35 mouse cellular contexts compared by ENCODE assay signal in genomic region chr7:28719650-28720049, GRCm38 (mm10). TPM values are rescaled to one million over a fixed set of nuclear protein-coding genes. Genes with fewer than 3 reads are reported as not detected.
"Had no signal": no experiment of that assay in that cellular context is flagged by ENCODE, and none has a peak within 500 bp of the region (broad histone marks: within the 10 kb centered on the region; RNA-seq: fewer than 3 reads in every experiment).

No protein-coding gene starts in this region.

- H3K27ac ChIP-seq: heart, adult 2 months; heart, embryonic 13.5 days; hindbrain, embryonic 13.5 days; hindbrain, embryonic 15.5 days; hindbrain, postnatal 0 days; kidney, embryonic 15.5 days; kidney, postnatal 0 days; left cerebral cortex, adult 2 months; limb, embryonic 10.5 days; limb, embryonic 12.5 days; liver, embryonic 12.5 days; liver, embryonic 14.5 days had no signal

- H3K4me3 ChIP-seq: heart, adult 2 months; heart, embryonic 13.5 days; heart, embryonic 15.5 days; hindbrain, embryonic 13.5 days; hindbrain, embryonic 15.5 days; kidney, embryonic 15.5 days; left cerebral cortex, adult 2 months; limb, embryonic 10.5 days; limb, embryonic 12.5 days; liver, embryonic 12.5 days had no signal

- H3K9ac ChIP-seq: heart, embryonic 13.5 days; heart, embryonic 15.5 days; hindbrain, embryonic 13.5 days; hindbrain, embryonic 15.5 days; kidney, embryonic 15.5 days; limb, embryonic 12.5 days; liver, embryonic 12.5 days; liver, embryonic 14.5 days had no signal

- H3K36me3 ChIP-seq: hindbrain, embryonic 13.5 days; hindbrain, embryonic 15.5 days; liver, embryonic 12.5 days had no signal

- H3K4me2 ChIP-seq: heart, embryonic 15.5 days; hindbrain, embryonic 13.5 days; hindbrain, embryonic 15.5 days; kidney, embryonic 15.5 days; limb, embryonic 12.5 days; liver, embryonic 12.5 days had no signal

- ATAC-seq: hindbrain, postnatal 0 days; intestine, embryonic 16.5 days; liver, embryonic 12.5 days had no signal

- H3K27me3 ChIP-seq: heart, embryonic 13.5 days; heart, embryonic 15.5 days; hindbrain, embryonic 13.5 days; hindbrain, embryonic 15.5 days; kidney, embryonic 15.5 days; limb, embryonic 12.5 days had no signal

- H3K9me3 ChIP-seq: heart, embryonic 13.5 days; heart, embryonic 15.5 days; hindbrain, embryonic 13.5 days; hindbrain, embryonic 15.5 days; kidney, embryonic 15.5 days; limb, embryonic 10.5 days; limb, embryonic 12.5 days had no signal

- DNase-seq: gastrocnemius, postnatal 14 days; gastrocnemius, postnatal 36 days; heart, adult 11 months; heart, adult 2 months; heart, postnatal 14 days; heart, postnatal 36 days; kidney, adult 11 months; kidney, adult 2 months; kidney, adult 9 months; kidney, postnatal 14 days; kidney, postnatal 36 days; layer of hippocampus, adult 9-11 months; layer of hippocampus, postnatal 36 days had no signal

RNA-seq across cellular contexts. Expression of gene Fbxo27, which starts 27.0 kb away (rescaled TPM):
- total RNA-seq: hematopoietic stem cell, adult 5-6 weeks; liver, adult 2 months had no signal

RNA-seq across cellular contexts. Expression of gene Ccer2, which starts 36.3 kb away (rescaled TPM):
- total RNA-seq: gastrocnemius, adult 18-20 months; gastrocnemius, adult 8-10 months; gastrocnemius, postnatal 14 days; gastrocnemius, postnatal 36 days; heart, adult 2 months; heart, postnatal 14 days; heart, postnatal 36 days; hematopoietic stem cell, adult 5-6 weeks; hindbrain, postnatal 0 days; liver, adult 2 months had no signal
- polyA plus RNA-seq: gonadal fat pad, adult 2 months; heart, adult 2 months; heart, embryonic 11.5 days; heart, embryonic 13.5 days; heart, embryonic 15.5 days; heart, postnatal 0 days; intestine, embryonic 14.5 days; intestine, embryonic 16.5 days; kidney, adult 2 months; kidney, embryonic 15.5 days; kidney, postnatal 0 days; large intestine, adult 2 months; limb, embryonic 10.5 days; liver, adult 2 months; liver, embryonic 12.5 days; liver, embryonic 14.5 days had no signal
